Mouse (Mus musculus) NIH3T3 (cell line): Measurements from ENCODE around the gene Prdm5.

Experiments used
- DNase-seq: peaks from one replicate; pipeline ENCODE4 v3.0.0-alpha.2; 2012; ENCODE audit warnings: low read depth

The Prdm5 gene

GRCm38 (mm10) chr6:65831443-65831842 is 52.7 kb downstream of the Prdm5 start:
- DNase-seq, result no peak

- DNase-seq, result peak; percentile 41
These were observed 55.2 kb downstream of the Prdm5 start for GRCm38 (mm10) chr6:65834013-65834412.

GRCm38 (mm10) chr6:65842579-65842978 is 63.8 kb downstream of the Prdm5 start:
- no peak for DNase-seq

GRCm38 (mm10) chr6:65849127-65849526 is 70.3 kb downstream of the Prdm5 start:
- peak; percentile 30 for DNase-seq

GRCm38 (mm10) chr6:65849687-65850086 is 70.9 kb downstream of the Prdm5 start:
- DNase-seq, result peak; percentile 77

GRCm38 (mm10) chr6:65850221-65850620 is 71.4 kb downstream of the Prdm5 start:
- DNase-seq, result peak; percentile 22

GRCm38 (mm10) chr6:65854020-65854419 is 75.2 kb downstream of the Prdm5 start:
- DNase-seq, result no peak

GRCm38 (mm10) chr6:65854585-65854984 is 75.8 kb downstream of the Prdm5 start:
- peak; percentile 29 for DNase-seq

GRCm38 (mm10) chr6:65860609-65861008 is 81.8 kb downstream of the Prdm5 start:
- no peak for DNase-seq

- no peak for DNase-seq
These were observed 84.0 kb downstream of the Prdm5 start for GRCm38 (mm10) chr6:65862836-65863235.

- peak; percentile 25 for DNase-seq
These were observed 85.4 kb downstream of the Prdm5 start for GRCm38 (mm10) chr6:65864233-65864632.

GRCm38 (mm10) chr6:65864919-65865318 is 86.1 kb downstream of the Prdm5 start:
- DNase-seq, result no peak

- DNase-seq, result no peak
These were observed 87.1 kb downstream of the Prdm5 start for GRCm38 (mm10) chr6:65865861-65866260.

GRCm38 (mm10) chr6:65871754-65872278 is 93.0 kb downstream of the Prdm5 start:
- DNase-seq, result peak; percentile 12

GRCm38 (mm10) chr6:65878300-65878699 is 99.5 kb downstream of the Prdm5 start:
- no peak for DNase-seq

- DNase-seq, result no peak
These were observed 110.0 kb downstream of the Prdm5 start for GRCm38 (mm10) chr6:65888835-65889234.

GRCm38 (mm10) chr6:65892045-65892660 is 113.4 kb downstream of the Prdm5 start:
- DNase-seq, result no peak

- no peak for DNase-seq
These were observed 127.9 kb downstream of the Prdm5 start for GRCm38 (mm10) chr6:65906657-65907182.

GRCm38 (mm10) chr6:65915421-65915820 is 136.6 kb downstream of the Prdm5 start:
- DNase-seq, result no peak

GRCm38 (mm10) chr6:65921703-65922102 is 142.9 kb downstream of the Prdm5 start:
- DNase-seq, result peak; percentile 29

GRCm38 (mm10) chr6:65923501-65924084 is 144.8 kb downstream of the Prdm5 start:
- no peak for DNase-seq

GRCm38 (mm10) chr6:65925737-65926333 is 147.0 kb downstream of the Prdm5 start:
- DNase-seq, result no peak

- DNase-seq, result no peak
These were observed 151.7 kb downstream of the Prdm5 start for GRCm38 (mm10) chr6:65930523-65930922.
